Mouse (Mus musculus): ENCODE results near the gene Leng8.
A peak's percentile ranks its signal among the peaks of the same experiment; 100 is the strongest.

The Leng8 gene

GRCm38 (mm10) chr7:4126992-4127785 is 9.7 kb upstream of the Leng8 start:
- no peak for DNase-seq (ENCODE audit: low read depth in 1 of 2, low spot score in 2 of 2)

DNA sequence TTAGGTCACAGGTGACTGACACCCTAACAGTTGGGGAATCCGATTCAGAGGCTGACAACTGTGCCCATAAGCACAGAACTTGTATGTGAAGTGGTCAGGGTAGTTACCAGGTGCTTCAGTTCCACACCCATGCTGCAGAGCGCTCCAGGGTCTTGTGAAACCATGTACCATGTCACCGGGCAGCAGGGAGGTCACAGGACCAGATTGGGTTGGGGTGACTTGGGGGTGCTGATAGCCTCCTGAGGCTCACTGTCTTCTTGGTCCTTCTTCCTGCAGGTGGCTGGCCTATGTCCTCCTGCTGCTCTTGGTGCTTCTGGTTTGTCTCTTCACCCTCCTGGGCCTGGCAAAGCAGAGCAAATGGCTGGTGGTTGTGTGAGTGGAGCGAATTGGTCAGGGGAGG is 8.9 kb upstream of the Leng8 start:
- DNase-seq (ENCODE audit: low read depth in 1 of 2, low spot score in 2 of 2), result no peak

GRCm38 (mm10) chr7:4128860-4129259 is 8.0 kb upstream of the Leng8 start:
- no peak for DNase-seq (ENCODE audit: low read depth in 1 of 2, low spot score in 2 of 2)

GRCm38 (mm10) chr7:4130686-4131452 is 6.0 kb upstream of the Leng8 start:
- DNase-seq (ENCODE audit: low read depth in 1 of 2, low spot score in 2 of 2), result peak in 1 of 2 experiments; percentile 59

DNA sequence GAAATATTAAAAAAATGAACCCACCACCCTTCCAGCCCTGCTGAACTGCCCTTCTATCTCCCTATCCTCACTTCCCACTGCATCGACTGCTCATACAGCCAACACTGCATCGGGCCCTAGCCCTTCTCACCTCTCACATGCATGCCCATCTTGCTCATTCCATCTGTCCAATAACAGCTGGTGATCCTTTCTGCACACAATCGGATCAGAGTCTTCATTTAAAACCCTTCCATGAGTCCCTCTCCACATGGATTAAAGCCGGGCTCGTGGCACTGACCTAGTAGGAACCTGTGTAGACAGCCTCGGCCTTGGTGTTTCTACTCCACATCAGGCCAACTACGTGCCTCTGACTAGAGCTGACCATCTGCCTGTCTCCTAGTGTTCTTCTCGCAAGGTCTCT is 4.9 kb upstream of the Leng8 start:
- DNase-seq (ENCODE audit: low read depth in 1 of 2, low spot score in 2 of 2), result no peak

- no peak for DNase-seq (ENCODE audit: low read depth in 1 of 2, low spot score in 2 of 2)
Observed at GRCm38 (mm10) chr7:4132581-4132980, 4.3 kb upstream of the Leng8 start.

GRCm38 (mm10) chr7:4132998-4133397 is 3.8 kb upstream of the Leng8 start:
- no peak for DNase-seq (ENCODE audit: low read depth in 1 of 2, low spot score in 2 of 2)

- no peak for DNase-seq (ENCODE audit: low read depth in 1 of 2, low spot score in 2 of 2)
Observed at GRCm38 (mm10) chr7:4134911-4135310, 1.9 kb upstream of the Leng8 start.

DNA sequence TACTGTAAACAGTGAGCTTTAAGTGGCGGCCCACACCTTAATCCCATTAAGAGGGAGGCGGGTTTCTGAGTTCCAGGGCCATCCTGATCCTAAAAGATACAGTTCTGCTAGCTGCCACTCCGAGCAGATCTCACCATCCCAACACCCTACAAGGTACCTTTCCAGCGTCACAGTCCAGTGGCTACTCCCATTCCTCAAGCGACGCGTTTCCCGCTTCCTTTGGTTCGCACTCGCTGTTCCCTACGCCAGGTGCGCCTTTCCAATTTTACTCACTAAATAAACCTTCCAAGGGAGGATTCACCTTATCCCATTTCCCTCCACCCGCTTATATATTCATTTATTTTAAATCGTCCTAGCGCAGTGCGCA is 452 bp upstream of the Leng8 start:
- DNase-seq (ENCODE audit: low read depth in 1 of 2, low spot score in 2 of 2), result no peak

GRCm38 (mm10) chr7:4137746-4138145 is 907 bp downstream of the Leng8 start:
- no peak for DNase-seq (ENCODE audit: low read depth in 1 of 2, low spot score in 2 of 2)

DNA sequence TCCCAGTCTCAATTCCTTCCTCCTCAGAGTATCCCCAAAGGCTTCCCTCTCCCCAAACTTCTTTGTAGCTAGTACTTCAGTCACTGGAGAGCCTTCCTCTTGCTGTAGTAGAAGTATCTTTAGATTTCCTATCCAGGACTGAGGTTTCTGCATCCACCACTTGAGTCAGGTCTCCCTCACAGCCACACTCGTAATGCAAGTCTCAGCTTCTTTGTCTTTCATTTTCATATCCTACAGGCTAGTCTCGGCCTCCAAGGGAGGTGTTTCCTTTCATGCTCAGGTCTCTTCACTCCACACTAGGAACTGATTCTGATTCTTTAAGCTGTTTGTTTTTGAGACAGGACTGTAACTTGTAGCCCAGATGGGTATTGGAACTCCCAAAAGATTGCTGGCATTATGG is 1.3 kb downstream of the Leng8 start:
- no peak for DNase-seq (ENCODE audit: low read depth in 1 of 2, low spot score in 2 of 2)

DNA sequence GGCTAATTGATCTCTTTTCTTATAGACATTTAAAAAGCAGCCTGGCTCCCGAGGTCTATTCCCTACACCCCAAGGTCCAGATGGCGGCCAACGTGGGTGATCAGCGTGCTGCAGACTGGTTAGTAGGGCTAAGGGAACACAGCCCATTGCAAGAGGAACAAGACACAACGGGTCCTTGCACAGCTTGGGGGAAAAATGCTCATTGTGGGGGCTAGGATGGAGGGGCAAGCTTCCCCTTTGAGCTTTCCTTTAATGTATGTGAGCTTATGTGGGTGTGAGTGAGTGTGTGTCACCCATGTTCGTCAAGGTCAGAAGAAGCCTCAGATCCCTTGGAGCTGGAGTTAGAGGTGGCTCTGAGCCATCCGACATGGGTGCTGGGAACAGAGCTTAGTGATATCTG is 1.8 kb downstream of the Leng8 start:
- no peak for DNase-seq (ENCODE audit: low read depth in 1 of 2, low spot score in 2 of 2)

GRCm38 (mm10) chr7:4139391-4139790 is 2.6 kb downstream of the Leng8 start:
- DNase-seq (ENCODE audit: low read depth in 1 of 2, low spot score in 2 of 2), result no peak

- no peak for DNase-seq (ENCODE audit: low read depth in 1 of 2, low spot score in 2 of 2)
Observed at GRCm38 (mm10) chr7:4141648-4142325, 4.9 kb downstream of the Leng8 start.

DNA sequence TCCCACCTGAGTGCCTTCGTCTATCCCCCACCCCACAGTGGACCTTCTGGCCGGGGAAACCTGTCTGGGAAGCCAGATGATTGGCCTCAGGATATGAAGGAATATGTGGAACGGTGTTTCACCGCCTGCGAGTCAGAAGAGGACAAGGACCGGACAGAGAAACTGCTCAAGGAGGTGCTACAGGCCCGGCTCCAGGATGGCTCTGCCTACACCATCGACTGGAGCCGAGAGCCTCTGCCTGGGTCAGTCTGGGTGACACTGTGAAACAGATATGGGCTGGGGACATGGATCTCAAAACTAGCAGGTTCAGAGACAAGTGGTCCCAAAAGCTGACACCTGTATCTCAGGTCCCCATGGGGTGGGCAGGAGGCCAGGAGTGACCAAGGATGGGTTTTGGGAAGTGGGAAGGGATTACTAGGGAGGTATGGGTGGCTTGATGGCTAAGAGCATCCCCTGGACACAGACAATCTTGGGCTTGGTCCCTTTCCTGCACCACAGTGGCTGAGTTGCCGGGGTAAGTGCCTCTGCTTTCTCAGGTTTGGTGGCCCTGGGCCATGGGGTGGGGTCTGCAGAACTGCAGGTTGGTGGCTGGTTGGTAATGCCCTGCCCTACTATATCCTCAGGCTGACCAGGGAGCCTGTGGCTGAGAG is 6.1 kb downstream of the Leng8 start:
- DNase-seq (ENCODE audit: low read depth in 1 of 2, low spot score in 2 of 2), result no peak

- DNase-seq (ENCODE audit: low read depth in 1 of 2, low spot score in 2 of 2), result no peak
Observed at GRCm38 (mm10) chr7:4143506-4143905, 6.7 kb downstream of the Leng8 start.

DNA sequence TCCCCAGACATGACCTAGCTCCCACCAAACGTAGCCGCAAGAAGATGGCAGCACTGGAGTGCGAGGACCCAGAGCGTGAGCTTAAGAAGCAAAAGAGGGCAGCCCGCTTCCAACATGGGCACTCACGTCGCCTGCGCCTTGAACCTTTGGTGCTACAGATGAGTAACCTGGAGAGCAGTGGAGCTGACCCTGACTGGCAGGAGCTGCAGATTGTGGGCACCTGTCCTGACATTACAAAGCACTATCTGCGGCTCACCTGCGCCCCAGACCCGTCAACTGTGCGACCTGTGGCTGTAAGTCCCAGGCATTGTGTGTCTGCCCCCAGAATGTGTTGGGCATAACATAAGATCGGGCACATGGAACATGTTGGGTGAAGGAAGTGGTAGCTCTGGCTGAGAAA is 7.2 kb downstream of the Leng8 start:
- DNase-seq (ENCODE audit: low read depth in 1 of 2, low spot score in 2 of 2), result no peak

DNA sequence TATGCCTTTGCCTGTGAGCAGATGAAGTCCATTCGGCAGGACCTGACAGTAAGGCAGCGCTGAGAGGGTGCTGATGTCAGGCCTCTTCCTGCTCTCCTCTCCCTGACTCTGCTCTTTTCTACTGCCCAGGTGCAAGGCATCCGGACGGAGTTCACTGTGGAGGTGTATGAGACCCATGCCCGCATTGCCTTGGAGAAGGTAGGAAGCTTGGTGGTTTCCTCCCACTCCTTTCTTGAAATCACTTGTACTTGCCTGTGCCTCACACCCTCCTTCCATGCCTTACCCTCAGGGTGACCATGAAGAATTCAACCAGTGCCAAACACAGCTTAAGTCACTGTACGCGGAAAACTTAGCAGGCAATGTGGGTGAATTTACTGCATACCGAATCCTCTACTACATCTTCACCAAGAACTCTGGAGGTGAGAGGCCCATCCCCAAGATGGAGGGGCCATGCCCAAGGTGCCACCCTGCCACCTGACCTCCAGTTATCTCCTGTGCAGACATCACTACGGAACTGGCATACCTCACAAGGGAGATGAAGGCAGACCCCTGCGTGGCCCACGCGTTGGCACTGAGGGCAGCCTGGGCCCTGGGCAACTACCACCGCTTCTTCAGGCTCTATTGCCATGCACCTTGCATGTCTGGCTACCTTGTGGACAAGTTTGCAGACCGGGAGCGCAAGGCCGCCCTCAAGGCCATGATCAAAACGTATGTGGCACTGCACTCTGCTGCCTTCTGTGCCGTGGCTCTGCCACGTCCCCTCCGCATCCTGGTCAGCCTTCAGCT is 8.1 kb downstream of the Leng8 start:
- DNase-seq (ENCODE audit: low read depth in 1 of 2, low spot score in 2 of 2), result no peak

DNA sequence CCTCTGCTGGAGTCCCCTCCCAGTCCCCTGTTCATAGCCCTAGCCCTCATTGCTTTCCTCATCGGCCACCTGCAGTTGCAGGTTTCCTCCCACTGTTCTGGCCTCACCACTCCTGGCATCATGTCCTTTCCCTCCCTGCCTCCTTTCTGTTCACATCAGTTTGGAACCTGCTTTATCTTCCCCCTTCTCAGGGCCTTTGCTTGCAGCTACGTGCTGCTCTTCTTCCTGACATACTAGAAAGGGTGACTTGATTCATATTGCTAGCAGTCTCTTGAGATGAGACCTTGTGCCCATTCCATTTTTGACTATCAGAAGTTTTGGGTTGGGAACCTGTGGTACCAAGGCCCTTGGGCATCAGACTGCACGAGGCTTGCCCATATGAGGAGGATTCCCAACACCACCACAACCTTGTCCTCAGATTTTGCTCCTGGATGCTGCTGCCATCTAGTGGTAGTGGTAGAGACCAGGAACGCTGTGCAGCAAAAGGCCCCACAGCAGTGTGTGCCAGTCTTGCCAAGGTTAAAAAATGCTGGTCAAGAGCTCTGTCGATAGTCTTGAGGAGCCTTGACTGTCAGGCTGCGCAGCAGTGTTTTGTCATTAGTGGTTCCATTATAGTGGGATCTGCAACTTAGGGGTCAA is 8.8 kb downstream of the Leng8 start:
- DNase-seq (ENCODE audit: low read depth in 1 of 2, low spot score in 2 of 2), result no peak

All from monocyte, adult 2 months (primary cell).